Mouse (Mus musculus): ENCODE data around the gene Gm5901. TPM values are rescaled to one million over a fixed set of nuclear protein-coding genes. Genes with fewer than 3 reads are reported as not detected.

The Gm5901 gene
- polyA plus RNA-seq, 1 experiment from 2014 or later = not detected

GRCm38 (mm10) chr7:105416529-105416928 is 41.7 kb downstream of the Gm5901 start:
- WGBS = 89% methylated on average over 7 of the region's 7 CpGs
- no peak overlapping the region for H3K4me2 ChIP-seq (replicated peaks; ENCODE audit: low read depth, low read length)
- DNase-seq (ENCODE audit: low spot score) (no peak), ATAC-seq (ENCODE audit: low FRiP score) (no peak)
- no peaks in the 10 kb centered on the region for H3K9me3 ChIP-seq (ENCODE audit: control insufficient read depth, low read length)
- H3K36me3 ChIP-seq (ENCODE audit: control insufficient read depth, insufficient read depth, low read length) = no peaks in the 10 kb centered on the region
- no peaks in the 10 kb centered on the region for H3K4me1 ChIP-seq (replicated peaks; ENCODE audit: control insufficient read depth, insufficient read depth, low read length)
- H3K4me3 ChIP-seq (ENCODE audit: low read depth, low read length) = no peak overlapping the region
- no peak overlapping the region for H3K9ac ChIP-seq (ENCODE audit: low read depth, low read length)
- H3K27ac ChIP-seq (ENCODE audit: low read depth, low read length) = no peak overlapping the region
- H3K27me3 ChIP-seq (ENCODE audit: control insufficient read depth, insufficient read depth, low read length) = no peaks in the 10 kb centered on the region

GRCm38 (mm10) chr7:105418106-105418505 is 43.3 kb downstream of the Gm5901 start:
- ATAC-seq (ENCODE audit: low FRiP score) = no peak
- Histone ChIP-seq H3K27ac (ENCODE audit: low read depth, low read length) (no peak overlapping the region), H3K9ac (ENCODE audit: low read depth, low read length) (no peak overlapping the region), H3K36me3 (ENCODE audit: control insufficient read depth, insufficient read depth, low read length) (no peaks in the 10 kb centered on the region), H3K4me2 (replicated peaks; ENCODE audit: low read depth, low read length) (no peak overlapping the region), H3K4me3 (ENCODE audit: low read depth, low read length) (no peak overlapping the region), H3K4me1 (replicated peaks; ENCODE audit: control insufficient read depth, insufficient read depth, low read length) (no peaks in the 10 kb centered on the region), H3K27me3 (ENCODE audit: control insufficient read depth, insufficient read depth, low read length) (no peaks in the 10 kb centered on the region), H3K9me3 (ENCODE audit: control insufficient read depth, low read length) (no peaks in the 10 kb centered on the region)
- 88% methylated on average over 5 of the region's 5 CpGs for WGBS
- no peak for DNase-seq (ENCODE audit: low spot score)

DNA sequence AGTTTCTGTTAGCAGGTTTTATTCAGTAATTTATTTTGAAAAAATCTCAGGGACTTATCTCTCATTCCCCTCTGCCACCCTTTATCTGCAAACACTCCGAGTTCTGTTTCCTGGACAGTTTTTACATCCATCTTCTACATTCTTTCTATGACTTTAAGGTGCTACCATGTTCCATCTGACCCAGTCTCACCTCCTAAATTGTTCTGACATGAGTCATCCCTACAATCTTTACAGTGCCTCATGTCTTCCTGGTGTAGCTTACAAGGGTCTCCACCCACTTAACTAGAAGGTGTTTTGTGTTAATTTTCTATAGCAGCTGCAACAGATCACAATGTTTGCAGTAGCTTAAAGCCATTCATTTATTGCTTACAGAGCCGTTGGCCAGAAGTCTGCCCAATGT is 46.1 kb downstream of the Gm5901 start:
- no peaks in the 10 kb centered on the region for H3K4me1 ChIP-seq (replicated peaks; ENCODE audit: control insufficient read depth, insufficient read depth, low read length)
- no peak for DNase-seq (ENCODE audit: low spot score)
- no peak for ATAC-seq (ENCODE audit: low FRiP score)
- peaks cover 10% of the 10 kb centered on the region; the same call in 1 of the 2 replicates for H3K27me3 ChIP-seq (ENCODE audit: control insufficient read depth, insufficient read depth, low read length)
- 74% methylated on average over 2 of the region's 2 CpGs for WGBS
- no peak overlapping the region for H3K9ac ChIP-seq (ENCODE audit: low read depth, low read length)
- no peak overlapping the region for H3K4me2 ChIP-seq (replicated peaks; ENCODE audit: low read depth, low read length)
- H3K9me3 ChIP-seq (ENCODE audit: control insufficient read depth, low read length) = no peaks in the 10 kb centered on the region
- no peaks in the 10 kb centered on the region for H3K36me3 ChIP-seq (ENCODE audit: control insufficient read depth, insufficient read depth, low read length)
- no peak overlapping the region for H3K4me3 ChIP-seq (ENCODE audit: low read depth, low read length)
- H3K27ac ChIP-seq (ENCODE audit: low read depth, low read length) = no peak overlapping the region

DNA sequence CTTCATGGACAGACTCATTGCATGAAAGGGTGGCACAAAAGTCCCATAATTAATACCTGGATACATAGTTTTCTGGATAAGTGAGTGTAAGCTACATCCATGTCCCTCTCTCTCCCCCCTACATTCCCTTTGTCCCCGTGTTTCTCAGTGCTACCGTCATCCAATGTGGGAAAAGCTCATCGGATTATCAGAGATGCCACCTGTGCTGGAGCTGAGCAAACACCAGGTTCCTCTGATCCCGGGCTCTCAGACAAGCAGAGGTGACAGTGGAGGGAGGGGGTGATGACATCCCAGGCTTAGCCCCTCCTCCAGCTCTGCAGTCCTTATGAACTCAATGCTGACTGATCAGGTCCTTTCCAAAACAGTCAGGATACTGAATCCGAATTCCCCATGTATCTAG is 49.5 kb downstream of the Gm5901 start:
- DNase-seq (ENCODE audit: low spot score) = no peak
- Histone ChIP-seq H3K4me3 (ENCODE audit: low read depth, low read length) (no peak overlapping the region), H3K27ac (ENCODE audit: low read depth, low read length) (no peak overlapping the region), H3K9me3 (ENCODE audit: control insufficient read depth, low read length) (no peaks in the 10 kb centered on the region), H3K9ac (ENCODE audit: low read depth, low read length) (no peak overlapping the region), H3K4me1 (replicated peaks; ENCODE audit: control insufficient read depth, insufficient read depth, low read length) (no peaks in the 10 kb centered on the region), H3K36me3 (ENCODE audit: control insufficient read depth, insufficient read depth, low read length) (no peaks in the 10 kb centered on the region), H3K27me3 (ENCODE audit: control insufficient read depth, insufficient read depth, low read length) (peaks cover 15% of the 10 kb centered on the region), H3K4me2 (replicated peaks; ENCODE audit: low read depth, low read length) (no peak overlapping the region)
- ATAC-seq (ENCODE audit: low FRiP score) = no peak
- 29% methylated on average over 5 of the region's 5 CpGs for WGBS

- Histone ChIP-seq H3K27me3 (ENCODE audit: control insufficient read depth, insufficient read depth, low read length) (peaks cover 15% of the 10 kb centered on the region), H3K27ac (ENCODE audit: low read depth, low read length) (no peak within 1 kb of the TSS), H3K9me3 (ENCODE audit: control insufficient read depth, low read length) (no peaks in the 10 kb centered on the region), H3K36me3 (ENCODE audit: control insufficient read depth, insufficient read depth, low read length) (no peaks in the 10 kb centered on the region), H3K4me1 (replicated peaks; ENCODE audit: control insufficient read depth, insufficient read depth, low read length) (no peaks in the 10 kb centered on the region), H3K9ac (ENCODE audit: low read depth, low read length) (peak within 1 kb of the TSS; percentile 3), H3K4me2 (replicated peaks; ENCODE audit: low read depth, low read length) (peak within 1 kb of the TSS; percentile 90), H3K4me3 (ENCODE audit: low read depth, low read length) (peak within 1 kb of the TSS; percentile 43)
- DNase-seq (ENCODE audit: low spot score) (peak; percentile 54), ATAC-seq (ENCODE audit: low FRiP score) (peak; percentile 85)
- 3% methylated on average over 27 of the region's 31 CpGs for WGBS
Observed at GRCm38 (mm10) chr7:105425424-105426043, 50.7 kb downstream of the Gm5901 start, which contains the start of gene Cckbr. Gene Cckbr (plus strand): TSS chr7:105425731.

DNA sequence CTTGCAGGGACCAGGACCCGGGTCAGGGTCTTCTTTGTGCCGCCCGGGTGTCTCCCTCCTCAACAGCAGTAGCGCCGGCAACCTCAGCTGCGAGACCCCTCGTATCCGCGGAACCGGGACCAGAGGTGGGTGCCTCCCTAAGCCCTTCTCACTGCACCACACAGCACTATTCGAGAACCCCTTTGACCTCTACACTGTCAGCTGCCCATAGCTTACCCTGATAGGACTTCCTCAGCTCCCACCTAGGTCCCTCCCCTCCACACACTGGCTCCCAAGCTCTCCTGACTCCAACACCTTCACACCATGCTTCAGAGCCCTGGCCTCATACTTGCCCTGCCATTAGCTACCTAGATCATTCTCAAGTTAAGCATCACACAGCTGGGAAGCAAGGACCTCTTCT is 51.2 kb downstream of the Gm5901 start:
- ATAC-seq (ENCODE audit: low FRiP score) (peak; percentile 53; the same call in 1 of the 2 replicates), DNase-seq (ENCODE audit: low spot score) (no peak)
- Histone ChIP-seq H3K4me1 (replicated peaks; ENCODE audit: control insufficient read depth, insufficient read depth, low read length) (no peaks in the 10 kb centered on the region), H3K27me3 (ENCODE audit: control insufficient read depth, insufficient read depth, low read length) (peaks cover 15% of the 10 kb centered on the region), H3K36me3 (ENCODE audit: control insufficient read depth, insufficient read depth, low read length) (no peaks in the 10 kb centered on the region), H3K27ac (ENCODE audit: low read depth, low read length) (no peak overlapping the region), H3K9ac (ENCODE audit: low read depth, low read length) (no peak overlapping the region), H3K4me2 (replicated peaks; ENCODE audit: low read depth, low read length) (peak overlapping the region; percentile 90), H3K4me3 (ENCODE audit: low read depth, low read length) (peak overlapping the region; percentile 43), H3K9me3 (ENCODE audit: control insufficient read depth, low read length) (no peaks in the 10 kb centered on the region)
- WGBS = 5% methylated on average over 11 of the region's 11 CpGs

Other genes starting within 250 kb of the Gm5901 start
- not detected in 2 replicates for gene Olfr683, start 228.0 kb upstream of the Gm5901 start, polyA plus RNA-seq (2014; fragmentation: Nextera tagmentation; extraction: Ambion mirVana)
- 0.06 TPM in 1 of 2 replicates, not detected in the other for gene Olfr684, start 211.4 kb upstream of the Gm5901 start, polyA plus RNA-seq (2014; fragmentation: Nextera tagmentation; extraction: Ambion mirVana)
- gene Olfr685, start 189.0 kb upstream of the Gm5901 start, polyA plus RNA-seq (2014; fragmentation: Nextera tagmentation; extraction: Ambion mirVana) = not detected in 2 replicates
- gene Olfr686, start 167.6 kb upstream of the Gm5901 start, polyA plus RNA-seq (2014; fragmentation: Nextera tagmentation; extraction: Ambion mirVana) = not detected in 2 replicates
- gene Olfr688, start 86.9 kb upstream of the Gm5901 start, polyA plus RNA-seq (2014; fragmentation: Nextera tagmentation; extraction: Ambion mirVana) = not detected in 2 replicates
- gene Olfr689, start 63.9 kb upstream of the Gm5901 start, polyA plus RNA-seq (2014; fragmentation: Nextera tagmentation; extraction: Ambion mirVana) = not detected in 2 replicates
- not detected in 2 replicates for gene Olfr690, start 40.9 kb upstream of the Gm5901 start, polyA plus RNA-seq (2014; fragmentation: Nextera tagmentation; extraction: Ambion mirVana)
- gene Olfr691, start 32.8 kb upstream of the Gm5901 start, polyA plus RNA-seq (2014; fragmentation: Nextera tagmentation; extraction: Ambion mirVana) = 0.39 TPM in 1 of 2 replicates, not detected in the other
- gene Olfr692, start 6.8 kb upstream of the Gm5901 start, polyA plus RNA-seq (2014; fragmentation: Nextera tagmentation; extraction: Ambion mirVana) = not detected in 2 replicates
- gene Fam160a2, start 25.0 kb downstream of the Gm5901 start, polyA plus RNA-seq (2014; fragmentation: Nextera tagmentation; extraction: Ambion mirVana) = 27.6 and 33.9 TPM in 2 replicates
- 0.15 TPM in 1 of 2 replicates, not detected in the other for gene Cnga4, start 29.5 kb downstream of the Gm5901 start, polyA plus RNA-seq (2014; fragmentation: Nextera tagmentation; extraction: Ambion mirVana)
- 0.13 and 0.17 TPM in 2 replicates for gene Cckbr, start 50.7 kb downstream of the Gm5901 start, polyA plus RNA-seq (2014; fragmentation: Nextera tagmentation; extraction: Ambion mirVana)
- 29.6 and 34.3 TPM in 2 replicates for gene Cavin3, start 107.3 kb downstream of the Gm5901 start, polyA plus RNA-seq (2014; fragmentation: Nextera tagmentation; extraction: Ambion mirVana)
- gene Smpd1, start 179.3 kb downstream of the Gm5901 start, polyA plus RNA-seq (2014; fragmentation: Nextera tagmentation; extraction: Ambion mirVana) = 51.2 and 52.5 TPM in 2 replicates
- 94.6 and 112 TPM in 2 replicates for gene Apbb1, start 206.6 kb downstream of the Gm5901 start, polyA plus RNA-seq (2014; fragmentation: Nextera tagmentation; extraction: Ambion mirVana)
- not detected in 2 replicates for gene Hpx, start 225.1 kb downstream of the Gm5901 start, polyA plus RNA-seq (2014; fragmentation: Nextera tagmentation; extraction: Ambion mirVana)

Data from hindbrain, embryonic 11.5 days (tissue).